Mouse (Mus musculus) bone marrow, adult 2 months (tissue): ENCODE data around the gene Syn3. TPM values are rescaled to one million over a fixed set of nuclear protein-coding genes. Genes with fewer than 3 reads are reported as not detected.
"Not testable (repeated sequence)": the region's sequence is repeated elsewhere in the genome, so short reads cannot be mapped to it uniquely, and the experiment has no call there.

ENCODE experiments used
- H3K27ac ChIP-seq: fragments of 200-500 bp; 2 replicates; pipeline ENCODE4 v1.5.1; 2012; ENCODE audit warnings: low read depth, mild to moderate bottlenecking, control low read depth, inconsistent platforms, low read length; ENCODE audit not compliant: control insufficient read depth, poor library complexity, insufficient read depth
- H3K4me1 ChIP-seq: fragments of 200-500 bp; 2 replicates; pipeline ENCODE4 v1.6.1; 2011; ENCODE audit warnings: low read length; ENCODE audit not compliant: control insufficient read depth, insufficient read depth
- H3K4me3 ChIP-seq: fragments of 200-500 bp; replicated peaks from 2 replicates; pipeline ENCODE3; 2011; ENCODE audit warnings: mild to moderate bottlenecking, low read depth, low read length, control low read depth; ENCODE audit not compliant: control insufficient read depth
- CTCF ChIP-seq: fragments of 200-500 bp; IDR thresholded peaks from 2 replicates; pipeline ENCODE4 v1.5.1; 2011; ENCODE audit warnings: low read length, control low read depth; ENCODE audit not compliant: control insufficient read depth, insufficient read depth
- POLR2A ChIP-seq: fragments of 200-500 bp; IDR thresholded peaks from 2 replicates; pipeline ENCODE4 v1.6.1; 2011; ENCODE audit warnings: low read depth, mild to moderate bottlenecking, control low read depth, low read length, borderline replicate concordance; ENCODE audit not compliant: control insufficient read depth
- WGBS: fragments of 180-500 bp; shearing (Covaris S2); methylation state at CpG from one replicate; pipeline ENCODE4 v1.1.7; 2018; 5-methylcytosine and 5-hydroxymethylcytosine counted together
- polyA plus RNA-seq: library from polyadenylated mRNA; stranded (reverse); fragments of >200 nt; gene quantifications from 2 replicates; pipeline ENCODE4 v1.2.4, GENCODE M21; 2011; ENCODE audit warnings: low replicate concordance; ENCODE audit not compliant: missing spikeins, insufficient read depth, insufficient read length

Syn3 gene
- polyA plus RNA-seq, result 0.75 and 1.5 TPM in 2 replicates

DNA sequence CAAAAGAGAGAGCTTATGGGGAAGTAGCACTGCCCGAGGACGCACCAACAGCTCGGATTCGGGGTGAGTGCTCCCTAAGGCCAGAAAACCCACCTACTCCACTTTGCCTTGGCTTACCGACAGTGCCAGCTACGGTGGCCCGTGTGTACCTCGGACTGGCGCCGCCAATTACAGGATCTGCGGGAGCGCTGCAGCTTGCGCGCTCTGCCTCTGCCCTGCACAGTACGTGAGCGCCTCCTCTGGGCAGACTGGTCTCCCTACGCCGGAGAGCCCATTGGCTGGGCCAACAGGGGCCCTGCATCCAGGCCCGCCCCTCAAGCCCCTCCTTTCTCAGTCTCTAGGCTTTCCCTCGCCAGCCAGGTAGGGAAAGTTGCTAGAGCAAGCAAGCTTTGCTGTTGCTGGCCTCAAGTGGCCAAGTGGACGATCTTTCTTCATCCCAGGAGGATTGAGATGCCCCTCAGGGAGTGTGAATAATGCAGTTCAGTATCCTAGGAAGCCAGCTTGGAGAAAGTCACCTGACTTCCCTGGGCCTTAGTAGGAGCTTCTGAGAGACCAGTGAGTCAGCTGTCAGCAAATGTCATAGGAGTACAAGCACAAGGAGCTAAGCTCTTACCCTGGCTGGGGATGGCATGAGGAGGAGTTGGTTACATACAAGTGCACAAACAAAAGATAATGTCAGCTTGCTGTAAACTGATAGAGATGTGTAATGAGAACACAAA is at the start of gene Syn3:
TSS of gene Syn3 (minus strand) at position 224 of the 719 bp plus-strand sequence.
- H3K4me3 ChIP-seq, result peak within 1 kb of the TSS; percentile 50
- under 1% methylated on average over 21 of the region's 21 CpGs for WGBS
- H3K4me1 ChIP-seq, result no peaks in the 10 kb centered on the region
- H3K27ac ChIP-seq, result no peak within 1 kb of the TSS; the same call in 1 of the 2 replicates
- peak; percentile 50; the same call in 1 of the 2 replicates for TF ChIP-seq CTCF
- TF ChIP-seq POLR2A, result peak; percentile 25; the same call in 1 of the 2 replicates

DNA sequence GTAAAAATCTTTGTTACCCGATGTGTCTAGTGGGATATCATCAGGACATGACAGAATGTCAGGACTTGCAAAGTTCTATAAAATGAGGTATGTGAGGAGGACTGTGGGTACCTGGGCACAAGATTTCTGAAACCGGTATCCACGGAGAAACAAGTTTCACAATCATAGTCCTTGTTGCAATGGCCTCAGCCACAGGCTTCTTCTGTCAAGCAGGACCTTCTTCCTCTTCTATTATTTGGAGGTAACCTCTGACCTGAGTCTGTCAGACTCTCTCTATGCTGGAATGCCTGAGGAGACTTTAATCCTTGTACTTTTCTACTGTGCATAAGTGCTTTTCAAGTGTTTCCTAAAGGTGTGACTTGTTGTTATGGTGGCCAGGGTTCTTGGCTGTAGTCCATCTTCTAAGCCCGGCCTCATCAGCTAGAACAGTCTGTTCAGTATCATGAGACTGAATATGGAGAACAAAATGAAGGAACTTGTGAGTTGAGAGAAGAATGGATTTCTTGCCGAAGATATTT is 27.7 kb upstream of the Syn3 start:
- 52% methylated on average over 4 of the region's 5 CpGs for WGBS
- H3K27ac ChIP-seq, H3K4me1 ChIP-seq, H3K4me3 ChIP-seq: not testable (repeated sequence)

DNA sequence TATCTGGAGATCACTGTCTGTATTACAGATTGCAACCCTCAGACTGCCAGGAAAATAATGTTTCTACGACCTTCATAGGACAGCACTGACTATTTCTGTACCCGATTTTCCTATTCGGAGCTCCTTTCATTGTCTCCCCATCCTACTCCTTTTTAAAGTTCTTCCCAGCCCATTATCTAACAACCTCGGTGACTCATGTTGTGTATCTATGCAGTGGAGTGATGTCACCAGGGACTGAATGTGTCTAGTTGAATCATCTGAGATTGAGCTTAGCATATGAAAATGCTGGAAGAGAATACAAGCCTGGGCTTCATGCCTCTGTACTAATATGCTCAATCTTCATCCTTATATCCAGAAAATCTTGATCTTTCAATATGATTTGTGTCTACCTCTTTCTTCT is 15.1 kb upstream of the Syn3 start:
- TF ChIP-seq CTCF (no peak), POLR2A (no peak)
- no peaks in the 10 kb centered on the region for H3K4me1 ChIP-seq
- WGBS, result 66% methylated on average over 4 of the region's 4 CpGs
- H3K4me3 ChIP-seq, result no peak overlapping the region
- no peak overlapping the region for H3K27ac ChIP-seq

DNA sequence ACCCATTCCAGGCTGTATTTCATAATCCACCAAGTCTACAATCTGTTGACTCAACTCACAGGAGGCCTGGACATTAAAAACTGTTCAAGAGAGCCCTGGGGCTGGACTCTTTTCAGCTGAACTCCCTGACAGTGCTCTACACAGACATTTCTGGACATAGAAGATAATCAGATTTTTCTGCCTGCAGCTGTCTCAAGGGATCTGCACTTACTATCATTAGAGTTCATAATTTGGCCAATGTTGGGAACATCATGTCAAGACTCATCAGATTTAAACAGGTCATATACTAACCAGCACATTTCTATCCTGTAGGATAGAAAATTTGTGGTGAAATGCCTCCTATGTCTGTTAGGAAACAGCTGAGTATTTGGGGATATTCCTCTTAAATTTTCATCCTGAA is 12.2 kb upstream of the Syn3 start:
- Histone ChIP-seq H3K4me3 (no peak overlapping the region), H3K4me1 (no peaks in the 10 kb centered on the region), H3K27ac (no peak overlapping the region)
- no peak for TF ChIP-seq CTCF
- TF ChIP-seq POLR2A, result no peak

DNA sequence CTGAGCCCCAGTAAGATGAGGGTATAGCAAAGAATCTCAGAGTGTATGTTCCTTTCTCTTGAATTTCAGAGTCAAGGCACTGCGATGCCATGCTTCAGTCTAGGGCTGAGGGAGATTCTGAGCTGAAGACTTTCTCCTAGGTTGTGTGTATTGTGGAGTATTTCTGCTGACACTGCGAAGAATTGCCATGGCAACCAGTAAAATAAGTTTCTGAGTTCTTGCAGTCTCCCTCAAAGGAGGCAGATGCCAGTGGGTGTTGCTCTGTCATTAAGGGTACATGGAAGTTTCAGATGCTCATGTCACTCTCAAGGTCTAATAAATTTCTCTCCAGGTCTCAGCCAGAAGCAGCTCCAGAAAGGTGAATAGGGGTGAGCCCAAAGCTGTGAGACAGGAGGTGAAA is 3.4 kb upstream of the Syn3 start:
- Histone ChIP-seq H3K4me3 (no peak overlapping the region), H3K27ac (no peak overlapping the region), H3K4me1 (no peaks in the 10 kb centered on the region)
- WGBS, result 71% methylated on average over 2 of the region's 2 CpGs
- no peak for TF ChIP-seq CTCF
- TF ChIP-seq POLR2A, result no peak

DNA sequence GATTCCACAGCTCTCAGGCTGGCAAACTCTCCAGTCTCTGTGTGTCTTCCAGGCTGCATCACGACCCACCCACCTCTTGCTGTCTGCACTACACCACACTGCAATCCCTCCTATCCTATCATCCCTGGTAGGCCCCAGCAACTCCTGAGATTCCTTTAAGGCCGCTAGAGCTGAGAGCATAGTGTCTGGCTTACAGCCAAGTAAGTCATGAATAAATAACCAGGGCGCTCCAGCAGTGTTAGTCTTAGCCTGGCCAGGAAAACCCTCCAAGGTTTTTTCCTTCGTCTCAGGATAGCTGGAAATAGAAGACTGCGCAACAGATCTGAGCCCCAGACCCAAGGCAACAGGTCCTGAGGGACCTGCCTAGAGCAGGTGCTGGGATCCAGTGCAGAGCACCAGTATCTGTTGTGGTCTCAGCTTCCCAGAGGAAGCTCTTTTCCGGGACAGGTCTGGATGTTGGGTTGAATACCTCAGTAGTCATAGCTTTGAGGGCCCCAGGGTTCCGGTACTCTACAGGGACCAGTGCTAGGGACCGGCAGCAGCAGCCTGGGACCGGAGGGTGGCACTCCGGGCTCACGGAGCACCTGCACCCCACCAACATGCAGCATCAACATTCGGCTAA is 534 bp downstream of the Syn3 start:
- peak overlapping the region; percentile 50 for H3K4me3 ChIP-seq
- 9% methylated on average over 12 of the region's 12 CpGs for WGBS

DNA sequence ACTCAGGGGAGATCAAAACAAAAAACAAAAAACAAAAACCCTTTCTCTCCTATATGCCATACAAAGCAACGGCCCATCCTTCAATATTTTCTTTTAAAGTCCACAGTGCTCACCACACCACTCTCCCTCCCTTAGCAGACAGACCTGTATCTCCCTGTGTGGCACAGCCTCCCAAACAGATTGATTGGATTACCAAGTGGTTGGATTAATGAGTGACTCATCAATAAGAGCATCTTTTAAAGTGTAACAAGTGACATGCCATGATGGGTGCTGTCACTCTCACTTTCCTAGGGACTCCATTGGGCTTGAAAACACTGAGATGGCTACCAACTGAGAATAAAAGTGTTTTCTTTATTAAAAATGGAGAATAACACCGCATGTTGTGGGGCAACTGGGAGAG is 2.8 kb downstream of the Syn3 start:
- no peaks in the 10 kb centered on the region for H3K4me1 ChIP-seq
- 88% methylated on average over 2 of the region's 2 CpGs for WGBS
- H3K4me3 ChIP-seq, result no peak overlapping the region
- TF ChIP-seq CTCF, result no peak
- no peak for TF ChIP-seq POLR2A
- no peak overlapping the region for H3K27ac ChIP-seq

More for the DNA sequence above, 534 bp downstream of the Syn3 start:
- H3K27ac ChIP-seq, result no peak overlapping the region
- TF ChIP-seq CTCF (no peak), POLR2A (no peak)
- no peaks in the 10 kb centered on the region for H3K4me1 ChIP-seq

DNA sequence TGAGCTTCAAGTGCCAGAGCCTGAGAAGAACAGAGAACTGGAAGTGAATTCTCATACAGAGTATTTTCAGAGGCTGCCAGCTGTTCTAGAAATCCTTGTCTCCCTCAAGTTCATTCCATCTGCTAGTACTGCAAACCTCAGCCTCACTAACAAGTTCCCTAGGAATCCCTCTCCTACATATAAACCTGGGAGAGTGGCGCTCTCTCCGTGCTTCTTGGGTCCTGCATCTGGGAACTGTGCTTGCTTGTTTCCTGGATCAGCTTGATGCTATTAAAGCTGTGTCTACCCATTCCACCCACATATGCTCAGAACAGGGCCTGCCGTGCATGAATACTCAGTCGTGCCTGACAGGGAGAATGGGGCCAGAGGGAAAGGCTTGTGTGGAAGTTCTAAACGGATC is 5.6 kb downstream of the Syn3 start:
- no peak overlapping the region for H3K4me3 ChIP-seq
- no peak overlapping the region for H3K27ac ChIP-seq
- no peaks in the 10 kb centered on the region for H3K4me1 ChIP-seq
- no peak for TF ChIP-seq CTCF
- no peak for TF ChIP-seq POLR2A
- WGBS, result 80% methylated on average over 5 of the region's 5 CpGs
